Mouse (Mus musculus): ENCODE measurements at regions not wholly inside any gene's neighbourhood (a gene's known extent, or its start where the extent isn't known, plus 50 kb on each side); places are given as distances from the start of the nearest gene placed in this dataset.

GRCm38 (mm10) chr3:3016572-3016971 is 2734.0 kb upstream of the Gm8797 start:
- TF ChIP-seq CTCF (IDR thresholded peaks at IDR 0.05; ENCODE audit: extremely low read depth, insufficient read depth, insufficient read length, insufficient replicate concordance) (no peak), POLR2A (IDR thresholded peaks at IDR 0.05; ENCODE audit: low read depth, low read length) (no peak)
- no peak overlapping the region for H3K4me3 ChIP-seq (ENCODE audit: extremely low read depth, insufficient read depth, insufficient read length)
- DNase-seq (ENCODE audit: low read depth in 1 of 2, low spot score in 2 of 2): no peak
- H3K36me3 ChIP-seq (ENCODE audit: control insufficient read depth, insufficient read depth, low read length): no peaks in the 10 kb centered on the region
- WGBS: 93% methylated on average over 1 of the region's 1 CpGs
- H3K27ac ChIP-seq (ENCODE audit: insufficient read depth, low read length): no peak overlapping the region
- H3K4me1 ChIP-seq (ENCODE audit: control insufficient read depth, insufficient read depth, insufficient read length): no peaks in the 10 kb centered on the region
- H3K27me3 ChIP-seq (ENCODE audit: control insufficient read depth, insufficient read depth, low read length): no peaks in the 10 kb centered on the region

- H3K4me3 ChIP-seq (ENCODE audit: extremely low read depth, insufficient read depth, insufficient read length): no peak overlapping the region
- no peak overlapping the region for H3K27ac ChIP-seq (ENCODE audit: insufficient read depth, low read length)
- H3K36me3 ChIP-seq (ENCODE audit: control insufficient read depth, insufficient read depth, low read length): no peaks in the 10 kb centered on the region
- DNase-seq (ENCODE audit: low read depth in 1 of 2, low spot score in 2 of 2): no peak
- no peaks in the 10 kb centered on the region for H3K4me1 ChIP-seq (ENCODE audit: control insufficient read depth, insufficient read depth, insufficient read length)
- TF ChIP-seq CTCF (IDR thresholded peaks at IDR 0.05; ENCODE audit: extremely low read depth, insufficient read depth, insufficient read length, insufficient replicate concordance) (no peak), POLR2A (IDR thresholded peaks at IDR 0.05; ENCODE audit: low read depth, low read length) (no peak)
- H3K27me3 ChIP-seq (ENCODE audit: control insufficient read depth, insufficient read depth, low read length): no peaks in the 10 kb centered on the region
- WGBS: 83% methylated on average over 2 of the region's 2 CpGs
These were observed 2717.8 kb upstream of the Gm8797 start for GRCm38 (mm10) chr3:3032793-3033192.
